In the genomic region with DNA sequence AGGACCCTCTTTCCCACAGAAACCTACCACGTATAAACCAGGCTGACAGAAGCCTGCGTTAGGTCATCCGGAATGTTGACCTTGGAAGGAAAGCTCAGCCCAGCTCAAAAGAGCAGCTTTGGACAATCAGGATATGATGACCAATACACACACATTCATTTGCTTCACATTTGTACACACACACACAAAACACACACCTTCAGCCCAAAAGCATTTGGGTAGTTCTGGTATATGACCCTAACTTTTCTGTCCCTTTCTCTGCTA, we compare ENCODE assay signal across 12 mouse cellular contexts. TPM values are rescaled to one million over a fixed set of nuclear protein-coding genes. Genes with fewer than 3 reads are reported as not detected.
DNase-seq lines count a peak whose midpoint lies in the region; ATAC-seq and TF ChIP-seq lines count a peak whose summit lies in the region.
"Had no signal": no experiment of that assay in that cellular context is flagged by ENCODE, and none has a peak within 500 bp of the region (broad histone marks: within the 10 kb centered on the region; RNA-seq: fewer than 3 reads in every experiment).

No protein-coding gene starts in this region.

- H3K4me2 ChIP-seq in hindbrain, embryonic 13.5 days: no peak overlapping the region
- H3K4me2 ChIP-seq: hindbrain, embryonic 15.5 days; midbrain, embryonic 13.5 days had no signal

- no peak for TF ChIP-seq POLR2A in spleen, adult 2 months (IDR thresholded peaks at IDR 0.05; ENCODE audit: low read depth, low read length)

- no peak overlapping the region for H3K9ac ChIP-seq in hindbrain, embryonic 13.5 days
- H3K9ac ChIP-seq: hindbrain, embryonic 15.5 days; midbrain, embryonic 13.5 days had no signal

- H3K4me3 ChIP-seq in hindbrain, embryonic 10.5 days: no peak overlapping the region
- H3K4me3 ChIP-seq in hindbrain, embryonic 13.5 days: no peak overlapping the region
- H3K4me3 ChIP-seq in spleen, adult 2 months (ENCODE audit: extremely low read depth, insufficient read depth, insufficient read length): no peak overlapping the region
- H3K4me3 ChIP-seq: hindbrain, embryonic 15.5 days; midbrain, embryonic 13.5 days had no signal

- H3K4me1 ChIP-seq in hindbrain, embryonic 10.5 days (replicated peaks): peaks cover 22% of the 10 kb centered on the region
- 0 out of 2 replicates have a peak, but pooled peaks cover under 1% of the 10 kb centered on the region for H3K4me1 ChIP-seq in hindbrain, embryonic 13.5 days (replicated peaks)
- H3K4me1 ChIP-seq in spleen, adult 2 months (ENCODE audit: control insufficient read depth, insufficient read depth, insufficient read length): peaks cover 10% of the 10 kb centered on the region; the same call in 1 of the 2 replicates
- H3K4me1 ChIP-seq: hindbrain, embryonic 15.5 days; midbrain, embryonic 13.5 days had no signal

- H3K27me3 ChIP-seq in hindbrain, embryonic 10.5 days (ENCODE audit: insufficient read depth, poor library complexity, severe bottlenecking): no peaks in the 10 kb centered on the region
- no peaks in the 10 kb centered on the region for H3K27me3 ChIP-seq in hindbrain, embryonic 13.5 days
- H3K27me3 ChIP-seq in spleen, adult 2 months (ENCODE audit: control insufficient read depth, insufficient read depth, low read length): no peaks in the 10 kb centered on the region
- H3K27me3 ChIP-seq: hindbrain, embryonic 15.5 days; midbrain, embryonic 13.5 days had no signal

- WGBS in hindbrain, embryonic 10.5 days: 77% methylated on average over 3 of the region's 3 CpGs
- WGBS in hindbrain, embryonic 13.5 days: 86% methylated on average over 3 of the region's 3 CpGs
- 91% methylated on average over 3 of the region's 3 CpGs for WGBS in spleen, adult 2 months

- no peak for TF ChIP-seq CTCF in spleen, adult 2 months (IDR thresholded peaks at IDR 0.05; ENCODE audit: extremely low read depth, insufficient read depth, insufficient read length, insufficient replicate concordance)

- H3K27ac ChIP-seq in hindbrain, embryonic 10.5 days: peak overlapping the region; percentile 9
- no peak overlapping the region for H3K27ac ChIP-seq in hindbrain, embryonic 13.5 days
- H3K27ac ChIP-seq in spleen, adult 2 months (ENCODE audit: insufficient read depth, low read length): peak overlapping the region; percentile 74; the same call in 1 of the 2 replicates
- H3K27ac ChIP-seq: hindbrain, embryonic 15.5 days; midbrain, embryonic 13.5 days had no signal

- no peak for ATAC-seq in hindbrain, embryonic 13.5 days (ENCODE audit: low FRiP score)
- no peak for ATAC-seq in inflammation-experienced regulatory T-cells, adult 6 months
- ATAC-seq: midbrain, embryonic 13.5 days had no signal

- peak; percentile 37 for DNase-seq in adrenal gland, postnatal 14 days
- DNase-seq in adrenal gland, postnatal 25 days: no peak
- DNase-seq in hindbrain, embryonic 10.5 days (ENCODE audit: low spot score): no peak
- no peak for DNase-seq in spleen, adult 2 months (ENCODE audit: low read depth in 1 of 2, low spot score in 2 of 2)
- DNase-seq in spleen, adult 12 weeks (ENCODE audit: low spot score): no peak
- DNase-seq in urinary bladder, postnatal 10 days (ENCODE audit: low spot score): no peak
- DNase-seq: cerebellum, postnatal 25 days; spleen, adult 18-20 months had no signal

- H3K36me3 ChIP-seq in hindbrain, embryonic 10.5 days: 0 out of 2 replicates have a peak, but pooled peaks cover 4% of the 10 kb centered on the region
- H3K36me3 ChIP-seq in hindbrain, embryonic 13.5 days: no peaks in the 10 kb centered on the region
- H3K36me3 ChIP-seq in spleen, adult 2 months (ENCODE audit: control insufficient read depth, insufficient read depth, low read length): no peaks in the 10 kb centered on the region
- H3K36me3 ChIP-seq: hindbrain, embryonic 15.5 days; midbrain, embryonic 13.5 days had no signal

- H3K9me3 ChIP-seq in hindbrain, embryonic 10.5 days: no peaks in the 10 kb centered on the region
- no peaks in the 10 kb centered on the region for H3K9me3 ChIP-seq in hindbrain, embryonic 13.5 days
- H3K9me3 ChIP-seq: hindbrain, embryonic 15.5 days; midbrain, embryonic 13.5 days had no signal

RNA-seq across cellular contexts. Expression of a gene that starts 19.6 kb away (rescaled TPM):
- 21.6 and 29.3 TPM in 2 replicates for total RNA-seq in adrenal gland, postnatal 14 days (2021)
- 14.9 and 17.0 TPM in 2 replicates for total RNA-seq in adrenal gland, postnatal 25 days (2021)
- 8.6 TPM in 2 replicates for polyA plus RNA-seq in hindbrain, embryonic 10.5 days (2016; fragmentation: Nextera tagmentation; extraction: Ambion mirVana)
- 2.3 and 2.5 TPM in 2 replicates for polyA plus RNA-seq in hindbrain, embryonic 13.5 days (2015; fragmentation: Nextera tagmentation; extraction: Ambion mirVana)
- polyA plus RNA-seq in spleen, adult 2 months (2012; rRNA removed): 58.7 and 72.8 TPM in 2 replicates
- polyA plus RNA-seq in inflammation-experienced regulatory T-cells, adult 6 months (2017; shearing (Covaris generic)): 100 to 1,000 TPM in 1 of 3 experiments, 10 to 100 TPM in 2; 61.5 to 101 (median 68.3) TPM
